Mouse (Mus musculus): ENCODE results near the gene Eef1g. TPM values are rescaled to one million over a fixed set of nuclear protein-coding genes. Genes with fewer than 3 reads are reported as not detected.

Eef1g gene
- polyA plus RNA-seq, 1 experiment from 2014 or later = 469 TPM

DNA sequence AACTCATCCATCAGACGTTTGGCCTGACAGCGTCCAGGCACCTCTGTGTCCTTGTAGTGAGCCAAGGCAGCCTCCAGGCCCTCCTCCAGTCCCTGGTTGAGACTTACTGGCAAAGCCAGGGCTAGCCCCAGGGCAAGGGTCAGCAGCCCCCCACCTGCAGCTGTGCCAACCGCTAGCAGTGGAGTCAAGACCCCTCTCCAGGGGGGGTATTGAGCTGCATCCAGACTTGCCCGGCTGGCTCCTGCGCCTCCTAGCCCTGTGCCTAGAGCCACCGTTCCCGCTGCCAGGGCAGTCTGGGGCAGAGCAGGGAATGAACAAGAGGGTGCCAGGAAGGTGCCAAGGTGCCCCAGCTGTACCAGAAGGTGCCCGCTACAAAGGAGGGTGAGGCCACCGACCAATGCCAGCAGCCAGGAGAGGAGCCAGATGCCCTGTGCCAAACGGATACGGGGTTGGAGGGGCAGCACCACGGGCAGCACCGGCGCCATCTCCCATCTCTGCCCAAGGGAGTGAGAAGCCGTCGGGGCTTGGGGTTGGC is 38.1 kb upstream of the Eef1g start:
- Histone ChIP-seq H3K4me1 (ENCODE audit: control insufficient read depth, insufficient read depth, low read length) (no peaks in the 10 kb centered on the region), H3K36me3 (ENCODE audit: control insufficient read depth, insufficient read depth, low read length) (peaks cover 50% of the 10 kb centered on the region), H3K27ac (replicated peaks; ENCODE audit: low read depth, low read length) (no peak overlapping the region), H3K27me3 (replicated peaks; ENCODE audit: control insufficient read depth, insufficient read depth, low read length) (no peaks in the 10 kb centered on the region), H3K9ac (ENCODE audit: low read depth, low read length) (peak overlapping the region; percentile 86), H3K4me3 (ENCODE audit: low read depth, low read length) (peak overlapping the region; percentile 80), H3K4me2 (ENCODE audit: low read depth, low read length) (peak overlapping the region; percentile 78), H3K9me3 (ENCODE audit: control insufficient read depth, low read length) (no peaks in the 10 kb centered on the region)
- no peak for DNase-seq (ENCODE audit: low spot score)
- ATAC-seq (ENCODE audit: low read depth) = peak; percentile 26; the same call in 1 of the 2 replicates
- 32% methylated on average over 7 of the region's 16 CpGs for whole genome bisulfite sequencing

DNA sequence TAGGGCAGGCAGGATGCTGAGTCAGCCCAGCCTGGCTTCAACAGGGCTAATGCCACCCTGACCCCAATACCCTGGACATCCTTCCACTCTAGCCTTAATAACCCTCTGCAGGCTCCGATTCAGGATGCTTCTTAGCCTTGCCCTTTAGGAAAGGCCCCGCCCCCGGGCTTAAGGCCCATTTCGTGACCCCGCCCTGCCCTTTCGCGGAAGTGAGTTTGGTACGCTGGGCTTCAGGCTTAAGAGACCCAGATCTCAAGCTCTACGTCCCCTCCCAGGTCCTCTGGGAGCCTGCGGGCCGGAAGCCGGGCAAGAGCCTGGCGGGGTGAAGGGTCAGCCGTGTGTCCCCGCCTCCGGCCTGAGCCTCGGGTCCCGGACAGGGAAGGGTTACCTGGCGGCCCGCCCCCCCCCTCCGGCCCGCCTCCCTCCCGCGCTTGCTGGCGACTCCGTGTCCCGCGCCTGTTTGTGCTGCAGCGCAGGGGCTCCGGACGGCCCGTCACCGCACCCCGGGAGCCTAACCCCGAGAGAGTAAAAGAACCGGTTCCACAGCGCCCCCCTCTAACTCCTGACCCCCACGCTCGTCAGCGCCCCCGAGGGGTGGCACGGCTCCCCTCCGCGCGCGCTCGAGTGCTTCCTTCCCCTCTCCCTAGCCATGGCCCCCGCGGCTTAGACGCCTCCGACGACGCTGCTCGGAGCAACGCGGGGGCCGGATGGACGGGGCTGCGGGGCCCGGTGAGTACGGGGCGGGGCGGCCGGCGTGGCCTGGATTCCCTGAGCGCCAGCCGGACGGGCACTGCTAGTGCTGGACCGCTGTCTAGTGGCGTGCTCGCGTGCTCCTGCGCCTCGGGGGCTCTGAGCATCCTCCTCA is 37.4 kb upstream of the Eef1g start, which contains the start of the genes Rom1 and Eml3:
Gene Rom1, minus strand, starts transcription at position 133 of the 865 bp plus-strand sequence.
Gene Eml3, plus strand, starts transcription at position 329 of the 865 bp plus-strand sequence.
- DNase-seq (ENCODE audit: low spot score) = peak; percentile 81
- ATAC-seq (ENCODE audit: low read depth) = peak; percentile 78
- H3K4me1 ChIP-seq (ENCODE audit: control insufficient read depth, insufficient read depth, low read length) = no peaks in the 10 kb centered on the region
- H3K9ac ChIP-seq (ENCODE audit: low read depth, low read length) = peak within 1 kb of the TSS; percentile 86
- peak within 1 kb of the TSS; percentile 78 for H3K4me2 ChIP-seq (ENCODE audit: low read depth, low read length)
- H3K4me3 ChIP-seq (ENCODE audit: low read depth, low read length) = peak within 1 kb of the TSS; percentile 80
- peak within 1 kb of the TSS; percentile 65 for H3K27ac ChIP-seq (replicated peaks; ENCODE audit: low read depth, low read length)
- H3K27me3 ChIP-seq (replicated peaks; ENCODE audit: control insufficient read depth, insufficient read depth, low read length) = no peaks in the 10 kb centered on the region
- WGBS = under 1% methylated on average over 29 of the region's 74 CpGs
- H3K36me3 ChIP-seq (ENCODE audit: control insufficient read depth, insufficient read depth, low read length) = peaks cover 57% of the 10 kb centered on the region
- H3K9me3 ChIP-seq (ENCODE audit: control insufficient read depth, low read length) = no peaks in the 10 kb centered on the region

GRCm38 (mm10) chr19:8930117-8930516 is 36.7 kb upstream of the Eef1g start:
- H3K27ac ChIP-seq (replicated peaks; ENCODE audit: low read depth, low read length) = peak overlapping the region; percentile 65; the same call in 1 of the 2 replicates
- WGBS = 5% methylated on average over 11 of the region's 11 CpGs
- peaks cover 63% of the 10 kb centered on the region for H3K36me3 ChIP-seq (ENCODE audit: control insufficient read depth, insufficient read depth, low read length)
- H3K9ac ChIP-seq (ENCODE audit: low read depth, low read length) = peak overlapping the region; percentile 86
- peak overlapping the region; percentile 80 for H3K4me3 ChIP-seq (ENCODE audit: low read depth, low read length)
- H3K27me3 ChIP-seq (replicated peaks; ENCODE audit: control insufficient read depth, insufficient read depth, low read length) = no peaks in the 10 kb centered on the region
- DNase-seq (ENCODE audit: low spot score) (no peak), ATAC-seq (ENCODE audit: low read depth) (no peak)
- peak overlapping the region; percentile 78 for H3K4me2 ChIP-seq (ENCODE audit: low read depth, low read length)
- H3K9me3 ChIP-seq (ENCODE audit: control insufficient read depth, low read length) = no peaks in the 10 kb centered on the region
- no peaks in the 10 kb centered on the region for H3K4me1 ChIP-seq (ENCODE audit: control insufficient read depth, insufficient read depth, low read length)

DNA sequence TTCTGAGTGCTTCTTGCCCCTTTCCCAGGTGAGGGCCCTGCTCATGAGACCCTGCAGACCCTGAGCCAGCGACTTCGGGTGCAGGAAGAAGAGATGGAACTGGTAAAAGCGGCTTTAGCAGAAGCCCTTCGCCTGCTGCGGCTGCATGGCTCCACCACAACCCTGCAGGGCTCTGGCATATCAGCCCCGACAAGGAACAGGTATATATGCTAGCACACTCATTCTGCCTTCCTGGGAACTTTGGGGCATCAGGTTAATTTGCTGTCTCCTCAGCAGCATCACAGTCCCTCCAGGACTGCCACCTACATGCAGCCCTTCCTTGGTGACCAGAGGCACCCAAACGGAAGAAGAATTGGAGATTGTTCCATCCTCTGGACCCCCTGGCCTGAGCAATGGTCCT is 36.1 kb upstream of the Eef1g start:
- WGBS = 73% methylated on average over 7 of the region's 7 CpGs
- no peak for ATAC-seq (ENCODE audit: low read depth)
- Histone ChIP-seq H3K4me2 (ENCODE audit: low read depth, low read length) (peak overlapping the region; percentile 78), H3K27ac (replicated peaks; ENCODE audit: low read depth, low read length) (no peak overlapping the region), H3K9me3 (ENCODE audit: control insufficient read depth, low read length) (no peaks in the 10 kb centered on the region), H3K36me3 (ENCODE audit: control insufficient read depth, insufficient read depth, low read length) (peaks cover 63% of the 10 kb centered on the region), H3K4me1 (ENCODE audit: control insufficient read depth, insufficient read depth, low read length) (no peaks in the 10 kb centered on the region), H3K27me3 (replicated peaks; ENCODE audit: control insufficient read depth, insufficient read depth, low read length) (no peaks in the 10 kb centered on the region), H3K9ac (ENCODE audit: low read depth, low read length) (peak overlapping the region; percentile 86), H3K4me3 (ENCODE audit: low read depth, low read length) (peak overlapping the region; percentile 80)
- no peak for DNase-seq (ENCODE audit: low spot score)

GRCm38 (mm10) chr19:8936736-8937135 is 30.1 kb upstream of the Eef1g start:
- DNase-seq (ENCODE audit: low spot score) (no peak), ATAC-seq (ENCODE audit: low read depth) (no peak)
- Histone ChIP-seq H3K27ac (replicated peaks; ENCODE audit: low read depth, low read length) (no peak overlapping the region), H3K9me3 (ENCODE audit: control insufficient read depth, low read length) (no peaks in the 10 kb centered on the region), H3K4me3 (ENCODE audit: low read depth, low read length) (no peak overlapping the region), H3K4me1 (ENCODE audit: control insufficient read depth, insufficient read depth, low read length) (peaks cover 7% of the 10 kb centered on the region; the same call in 1 of the 2 replicates), H3K4me2 (ENCODE audit: low read depth, low read length) (no peak overlapping the region), H3K36me3 (ENCODE audit: control insufficient read depth, insufficient read depth, low read length) (peaks cover 68% of the 10 kb centered on the region), H3K27me3 (replicated peaks; ENCODE audit: control insufficient read depth, insufficient read depth, low read length) (no peaks in the 10 kb centered on the region), H3K9ac (ENCODE audit: low read depth, low read length) (no peak overlapping the region)
- WGBS = 89% methylated on average over 2 of the region's 2 CpGs

DNA sequence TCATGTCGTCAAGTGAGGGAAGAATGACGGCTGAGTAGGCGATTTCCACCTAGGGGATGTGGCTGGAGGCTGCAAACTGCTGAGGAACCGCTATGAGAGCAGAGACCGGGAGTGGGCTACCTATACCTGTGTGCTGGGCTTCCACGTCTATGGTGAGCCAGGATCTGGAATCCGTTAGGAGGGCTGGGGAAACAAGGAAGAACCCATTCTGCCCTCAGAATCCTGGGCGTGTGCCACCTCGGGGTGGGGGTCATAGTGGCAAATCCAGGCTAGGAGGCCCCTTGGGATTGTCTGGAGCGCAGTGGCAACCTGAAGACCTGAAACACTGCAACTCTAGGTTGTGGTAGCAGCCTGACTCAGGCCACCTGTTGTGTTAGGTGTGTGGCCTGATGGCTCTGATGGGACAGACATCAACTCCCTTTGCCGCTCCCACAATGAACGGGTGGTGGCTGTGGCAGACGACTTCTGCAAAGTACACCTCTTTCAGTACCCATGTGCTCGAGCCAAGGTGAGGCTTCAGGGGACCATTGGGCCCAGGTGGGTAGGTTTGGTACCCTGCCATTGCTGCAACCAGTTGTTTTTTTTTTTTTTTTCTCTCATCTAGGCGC is 26.2 kb upstream of the Eef1g start:
- Histone ChIP-seq H3K4me3 (ENCODE audit: low read depth, low read length) (peak overlapping the region; percentile 97), H3K36me3 (ENCODE audit: control insufficient read depth, insufficient read depth, low read length) (peaks cover 63% of the 10 kb centered on the region), H3K9ac (ENCODE audit: low read depth, low read length) (peak overlapping the region; percentile 66; the same call in 1 of the 2 replicates)

DNA sequence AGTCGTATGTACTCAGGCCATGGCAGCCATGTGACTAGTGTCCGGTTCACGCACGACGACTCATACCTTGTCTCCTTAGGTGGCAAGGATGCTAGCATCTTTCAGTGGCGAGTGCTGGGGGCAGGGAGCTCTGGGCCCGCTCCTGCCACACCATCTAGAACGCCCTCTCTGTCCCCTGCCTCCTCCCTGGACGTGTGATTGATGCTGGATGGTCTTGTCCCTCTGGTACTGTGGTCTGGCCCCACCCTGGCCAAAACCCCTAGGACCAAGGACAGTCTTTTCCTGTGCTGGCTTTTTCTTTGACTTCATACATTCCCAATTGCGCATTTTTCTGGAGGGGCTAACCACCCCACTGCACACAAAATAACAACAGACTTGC is 25.7 kb upstream of the Eef1g start:
- no peaks in the 10 kb centered on the region for H3K9me3 ChIP-seq (ENCODE audit: control insufficient read depth, low read length)
- H3K4me2 ChIP-seq (ENCODE audit: low read depth, low read length) = peak overlapping the region; percentile 61
- H3K4me3 ChIP-seq (ENCODE audit: low read depth, low read length) = peak overlapping the region; percentile 97
- 41% methylated on average over 10 of the region's 10 CpGs for WGBS
- no peak; the same call in 1 of the 2 replicates for ATAC-seq (ENCODE audit: low read depth)
- H3K9ac ChIP-seq (ENCODE audit: low read depth, low read length) = peak overlapping the region; percentile 66
- no peak for DNase-seq (ENCODE audit: low spot score)
- peaks cover 27% of the 10 kb centered on the region; the same call in 1 of the 2 replicates for H3K4me1 ChIP-seq (ENCODE audit: control insufficient read depth, insufficient read depth, low read length)
- peak overlapping the region; percentile 98 for H3K27ac ChIP-seq (replicated peaks; ENCODE audit: low read depth, low read length)
- H3K27me3 ChIP-seq (replicated peaks; ENCODE audit: control insufficient read depth, insufficient read depth, low read length) = no peaks in the 10 kb centered on the region
- H3K36me3 ChIP-seq (ENCODE audit: control insufficient read depth, insufficient read depth, low read length) = peaks cover 65% of the 10 kb centered on the region

More for the DNA sequence above, 26.2 kb upstream of the Eef1g start:
- Histone ChIP-seq H3K9me3 (ENCODE audit: control insufficient read depth, low read length) (no peaks in the 10 kb centered on the region), H3K27me3 (replicated peaks; ENCODE audit: control insufficient read depth, insufficient read depth, low read length) (no peaks in the 10 kb centered on the region), H3K4me2 (ENCODE audit: low read depth, low read length) (peak overlapping the region; percentile 61), H3K4me1 (ENCODE audit: control insufficient read depth, insufficient read depth, low read length) (peaks cover 27% of the 10 kb centered on the region; the same call in 1 of the 2 replicates), H3K27ac (replicated peaks; ENCODE audit: low read depth, low read length) (peak overlapping the region; percentile 98)
- WGBS = 75% methylated on average over 14 of the region's 15 CpGs
- DNase-seq (ENCODE audit: low spot score) (no peak), ATAC-seq (ENCODE audit: low read depth) (no peak)

- H3K4me2 ChIP-seq (ENCODE audit: low read depth, low read length) = peak within 1 kb of the TSS; percentile 61
- H3K4me1 ChIP-seq (ENCODE audit: control insufficient read depth, insufficient read depth, low read length) = peaks cover 27% of the 10 kb centered on the region; the same call in 1 of the 2 replicates
- peak within 1 kb of the TSS; percentile 97 for H3K4me3 ChIP-seq (ENCODE audit: low read depth, low read length)
- peak within 1 kb of the TSS; percentile 98 for H3K27ac ChIP-seq (replicated peaks; ENCODE audit: low read depth, low read length)
- DNase-seq (ENCODE audit: low spot score) (peak; percentile 98), ATAC-seq (ENCODE audit: low read depth) (peak; percentile 95)
- peak within 1 kb of the TSS; percentile 99 for H3K9ac ChIP-seq (ENCODE audit: low read depth, low read length)
- no peaks in the 10 kb centered on the region for H3K27me3 ChIP-seq (replicated peaks; ENCODE audit: control insufficient read depth, insufficient read depth, low read length)
- under 1% methylated on average over 39 of the region's 64 CpGs for WGBS
- no peaks in the 10 kb centered on the region for H3K9me3 ChIP-seq (ENCODE audit: control insufficient read depth, low read length)
- H3K36me3 ChIP-seq (ENCODE audit: control insufficient read depth, insufficient read depth, low read length) = peaks cover 65% of the 10 kb centered on the region
Measured at GRCm38 (mm10) chr19:8941515-8942217, 25.2 kb upstream of the Eef1g start, which contains the start of gene Mta2. TSS of gene Mta2 (plus strand) at chr19:8941875.

Data from embryonic facial prominence, embryonic 14.5 days (tissue).